In the genomic region with DNA sequence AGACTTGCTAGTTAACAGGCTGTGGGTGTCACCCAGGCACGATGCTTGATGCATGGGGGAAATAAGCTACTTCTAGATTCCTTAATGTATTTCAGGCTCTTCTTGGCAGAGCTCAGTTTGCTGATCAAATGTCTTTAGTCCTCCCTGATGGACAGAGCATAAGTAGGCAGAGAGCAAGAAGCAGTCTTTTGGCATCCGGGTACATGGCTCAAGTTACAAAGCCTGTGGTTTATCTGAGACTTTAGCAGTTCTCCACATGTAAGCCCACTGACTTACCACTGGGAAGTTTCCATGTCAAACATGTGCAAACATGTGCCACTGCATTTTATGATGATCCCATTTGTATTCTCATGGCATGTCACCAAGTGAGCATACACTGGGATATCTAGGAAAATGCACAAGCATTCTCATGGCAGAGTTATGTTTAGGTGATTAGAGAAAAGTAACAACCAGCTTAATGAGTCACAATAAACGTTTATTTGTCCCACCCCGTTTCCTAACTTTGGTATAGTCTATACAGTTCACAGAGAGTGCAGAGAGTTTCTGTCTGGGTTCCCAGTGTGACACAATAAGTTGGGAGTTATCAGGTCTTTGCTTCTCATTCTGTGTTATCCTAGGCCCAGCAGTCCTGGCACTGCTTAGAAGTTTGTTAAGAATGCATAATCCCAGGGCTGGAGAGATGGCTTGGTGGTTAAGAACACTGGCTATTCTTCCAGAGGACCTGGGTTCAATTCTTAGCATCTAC, we compare ENCODE assay signal across 20 mouse cellular contexts. TPM values are rescaled to one million over a fixed set of nuclear protein-coding genes. Genes with fewer than 3 reads are reported as not detected.
DNase-seq lines count a peak whose midpoint lies in the region; ATAC-seq and TF ChIP-seq lines count a peak whose summit lies in the region.
"Had no signal": no experiment of that assay in that cellular context is flagged by ENCODE, and none has a peak within 500 bp of the region (broad histone marks: within the 10 kb centered on the region; RNA-seq: fewer than 3 reads in every experiment).

No protein-coding gene starts in this region.

- intact Hi-C loops in heart, postnatal 36 days (cut with DNase I) = no loop called here

- no peaks in the 10 kb centered on the region for H3K36me3 ChIP-seq in embryonic facial prominence, embryonic 14.5 days (ENCODE audit: control insufficient read depth, insufficient read depth, low read length)
- H3K36me3 ChIP-seq in embryonic facial prominence, embryonic 10.5 days (replicated peaks) = no peaks in the 10 kb centered on the region
- H3K36me3 ChIP-seq in heart, embryonic 10.5 days = no peaks in the 10 kb centered on the region
- no peaks in the 10 kb centered on the region for H3K36me3 ChIP-seq in stomach, postnatal 0 days (ENCODE audit: control insufficient read depth, insufficient read depth, low read length)
- H3K36me3 ChIP-seq: embryonic facial prominence, embryonic 13.5 days; heart, embryonic 15.5 days; hindbrain, embryonic 10.5 days; intestine, embryonic 15.5 days had no signal

- whole genome bisulfite sequencing in embryonic facial prominence, embryonic 14.5 days = 48% methylated on average over 4 of the region's 4 CpGs
- 82% methylated on average over 4 of the region's 4 CpGs for WGBS in embryonic facial prominence, embryonic 10.5 days
- 68% methylated on average over 4 of the region's 4 CpGs for WGBS in heart, embryonic 10.5 days
- 53% methylated on average over 4 of the region's 4 CpGs for WGBS in stomach, postnatal 0 days

- no peaks in the 10 kb centered on the region for H3K4me1 ChIP-seq in embryonic facial prominence, embryonic 14.5 days (ENCODE audit: control insufficient read depth, insufficient read depth, low read length)
- no peaks in the 10 kb centered on the region for H3K4me1 ChIP-seq in embryonic facial prominence, embryonic 10.5 days
- H3K4me1 ChIP-seq in heart, embryonic 10.5 days = no peaks in the 10 kb centered on the region
- H3K4me1 ChIP-seq in stomach, postnatal 0 days (replicated peaks; ENCODE audit: control insufficient read depth, insufficient read depth) = no peaks in the 10 kb centered on the region
- H3K4me1 ChIP-seq: forebrain, embryonic 13.5 days; heart, embryonic 15.5 days; hindbrain, embryonic 10.5 days; intestine, embryonic 15.5 days had no signal

- no peak for TF ChIP-seq EP300 in stomach, postnatal 0 days (optimal IDR thresholded peaks at IDR 0.05)

- ATAC-seq in embryonic facial prominence, embryonic 14.5 days (ENCODE audit: low read depth) = peak; percentile 81; the same call in 1 of the 2 replicates
- ATAC-seq in stomach, postnatal 0 days (ENCODE audit: low FRiP score, low TSS enrichment) = peak; percentile 42; the same call in 1 of the 2 replicates
- ATAC-seq: forebrain, embryonic 13.5 days; forebrain, postnatal 0 days; intestine, embryonic 15.5 days had no signal

- H3K27ac ChIP-seq in embryonic facial prominence, embryonic 14.5 days (replicated peaks; ENCODE audit: low read depth, low read length) = no peak overlapping the region
- no peak overlapping the region for H3K27ac ChIP-seq in embryonic facial prominence, embryonic 10.5 days (replicated peaks)
- no peak overlapping the region for H3K27ac ChIP-seq in heart, embryonic 10.5 days
- no peak overlapping the region for H3K27ac ChIP-seq in stomach, postnatal 0 days (replicated peaks)
- H3K27ac ChIP-seq: embryonic facial prominence, embryonic 13.5 days; forebrain, embryonic 13.5 days; heart, embryonic 15.5 days; hindbrain, embryonic 10.5 days; hindbrain, embryonic 14.5 days; intestine, embryonic 15.5 days had no signal

- no peak for TF ChIP-seq CTCF in stomach, postnatal 0 days (IDR thresholded peaks at IDR 0.05; ENCODE audit: low read depth)

- DNase-seq in embryonic facial prominence, embryonic 14.5 days (ENCODE audit: low spot score) = peak; percentile 77
- DNase-seq in embryonic facial prominence, embryonic 10.5 days (ENCODE audit: low spot score) = no peak
- DNase-seq in heart, embryonic 10.5 days (ENCODE audit: low spot score) = peak; percentile 36
- DNase-seq in heart, postnatal 36 days = no peak
- DNase-seq in NIH3T3 (ENCODE audit: low read depth) = peak; percentile 48
- DNase-seq in stomach, postnatal 0 days (ENCODE audit: low spot score) = no peak
- no peak for DNase-seq in c-Kit-positive CD71-positive TER-119-positive erythroid progenitor cells, embryonic 14.5 days (ENCODE audit: low spot score)
- DNase-seq: adrenal gland, adult 8-10 months; cerebellum, adult 11-12 months; cerebellum, adult 9-10 months; cerebellum, postnatal 25 days; forebrain, postnatal 0 days; heart, postnatal 14 days had no signal

- no peaks in the 10 kb centered on the region for H3K9me3 ChIP-seq in embryonic facial prominence, embryonic 14.5 days (ENCODE audit: control insufficient read depth, low read length)
- H3K9me3 ChIP-seq in embryonic facial prominence, embryonic 10.5 days = no peaks in the 10 kb centered on the region
- no peaks in the 10 kb centered on the region for H3K9me3 ChIP-seq in heart, embryonic 10.5 days
- H3K9me3 ChIP-seq in stomach, postnatal 0 days (ENCODE audit: control insufficient read depth, low read length) = no peaks in the 10 kb centered on the region
- H3K9me3 ChIP-seq: forebrain, embryonic 13.5 days; heart, embryonic 15.5 days; hindbrain, embryonic 10.5 days; intestine, embryonic 15.5 days had no signal

- no peak overlapping the region for H3K4me2 ChIP-seq in embryonic facial prominence, embryonic 14.5 days (ENCODE audit: low read depth, low read length)
- no peak overlapping the region for H3K4me2 ChIP-seq in stomach, postnatal 0 days (replicated peaks; ENCODE audit: low read depth)
- H3K4me2 ChIP-seq: embryonic facial prominence, embryonic 13.5 days; forebrain, embryonic 13.5 days; heart, embryonic 15.5 days; hindbrain, embryonic 14.5 days; intestine, embryonic 15.5 days had no signal

- no peak overlapping the region for H3K9ac ChIP-seq in embryonic facial prominence, embryonic 14.5 days (ENCODE audit: low read depth, low read length)
- no peak overlapping the region for H3K9ac ChIP-seq in stomach, postnatal 0 days (ENCODE audit: low read length)
- H3K9ac ChIP-seq: embryonic facial prominence, embryonic 13.5 days; forebrain, embryonic 13.5 days; forebrain, postnatal 0 days; heart, embryonic 15.5 days; hindbrain, embryonic 14.5 days; intestine, embryonic 15.5 days had no signal

- no peak overlapping the region for H3K4me3 ChIP-seq in embryonic facial prominence, embryonic 14.5 days (ENCODE audit: low read depth, low read length)
- no peak overlapping the region for H3K4me3 ChIP-seq in embryonic facial prominence, embryonic 10.5 days
- no peak overlapping the region for H3K4me3 ChIP-seq in heart, embryonic 10.5 days
- H3K4me3 ChIP-seq in stomach, postnatal 0 days (ENCODE audit: low read depth, low read length) = no peak overlapping the region
- H3K4me3 ChIP-seq: embryonic facial prominence, embryonic 13.5 days; forebrain, embryonic 13.5 days; heart, embryonic 15.5 days; hindbrain, embryonic 10.5 days; intestine, embryonic 15.5 days had no signal

- no peaks in the 10 kb centered on the region for H3K27me3 ChIP-seq in embryonic facial prominence, embryonic 14.5 days (replicated peaks; ENCODE audit: control insufficient read depth, insufficient read depth, low read length)
- no peaks in the 10 kb centered on the region for H3K27me3 ChIP-seq in embryonic facial prominence, embryonic 10.5 days (replicated peaks; ENCODE audit: low read depth, poor library complexity, severe bottlenecking)
- H3K27me3 ChIP-seq in heart, embryonic 10.5 days (ENCODE audit: insufficient read depth, poor library complexity, severe bottlenecking) = no peaks in the 10 kb centered on the region
- no peaks in the 10 kb centered on the region for H3K27me3 ChIP-seq in stomach, postnatal 0 days (ENCODE audit: control insufficient read depth, insufficient read depth, low read length)
- H3K27me3 ChIP-seq: CH12.LX; embryonic facial prominence, embryonic 13.5 days; forebrain, embryonic 13.5 days; heart, embryonic 15.5 days; intestine, embryonic 15.5 days had no signal

RNA-seq across cellular contexts. Expression of gene Agl, which starts 18.7 kb away (rescaled TPM):
- polyA plus RNA-seq in embryonic facial prominence, embryonic 14.5 days (2014; fragmentation: Nextera tagmentation; extraction: Ambion mirVana) = 35.5 and 48.7 TPM in 2 replicates
- polyA plus RNA-seq in embryonic facial prominence, embryonic 10.5 days (2016; fragmentation: Nextera tagmentation; extraction: Ambion mirVana) = 9.9 and 10.2 TPM in 2 replicates
- 30.7 and 47.2 TPM in 2 replicates for polyA plus RNA-seq in heart, embryonic 10.5 days (2016; fragmentation: Nextera tagmentation; extraction: Ambion mirVana)
- total RNA-seq in heart, postnatal 36 days (2021) = 100 to 1,000 TPM; 189 to 212 TPM
- polyA plus RNA-seq in stomach, postnatal 0 days (2015; fragmentation: Nextera tagmentation; extraction: Ambion mirVana) = 8.9 and 9.1 TPM in 2 replicates

RNA-seq across cellular contexts. Expression of gene Frrs1, which starts 32.6 kb away (rescaled TPM):
- polyA plus RNA-seq in embryonic facial prominence, embryonic 14.5 days (2014; fragmentation: Nextera tagmentation; extraction: Ambion mirVana) = 10.0 and 13.0 TPM in 2 replicates
- 13.8 and 15.1 TPM in 2 replicates for polyA plus RNA-seq in embryonic facial prominence, embryonic 10.5 days (2016; fragmentation: Nextera tagmentation; extraction: Ambion mirVana)
- polyA plus RNA-seq in heart, embryonic 10.5 days (2016; fragmentation: Nextera tagmentation; extraction: Ambion mirVana) = 24.8 and 32.7 TPM in 2 replicates
- 1 to 10 TPM; 2.7 to 5.0 TPM for total RNA-seq in heart, postnatal 36 days (2021)
- polyA plus RNA-seq in stomach, postnatal 0 days (2015; fragmentation: Nextera tagmentation; extraction: Ambion mirVana) = 22.3 and 24.1 TPM in 2 replicates

Comparison
In these comparisons a context has a peak if more than half of its experiments do, and no peak if none do; other contexts are left out.
1. DNase-seq: peak in embryonic facial prominence, embryonic 14.5 days (single experiment), heart, embryonic 10.5 days (single experiment) and NIH3T3 (single experiment); none in embryonic facial prominence, embryonic 10.5 days (single experiment), heart, postnatal 36 days (0 of 2), stomach, postnatal 0 days (single experiment) and c-Kit-positive CD71-positive TER-119-positive erythroid progenitor cells, embryonic 14.5 days (single experiment).